ENCODE assay signal across 16 mouse cellular contexts in genomic region chr3:121418850-121419435, GRCm38 (mm10). TPM values are rescaled to one million over a fixed set of nuclear protein-coding genes. Genes with fewer than 3 reads are reported as not detected.
DNase-seq lines count a peak whose midpoint lies in the region; ATAC-seq and TF ChIP-seq lines count a peak whose summit lies in the region.
"Had no signal": no experiment of that assay in that cellular context is flagged by ENCODE, and none has a peak within 500 bp of the region (broad histone marks: within the 10 kb centered on the region; RNA-seq: fewer than 3 reads in every experiment).

No protein-coding gene starts in this region.

- no peak overlapping the region for H3K4me2 ChIP-seq in heart, embryonic 12.5 days
- no peak overlapping the region for H3K4me2 ChIP-seq in kidney, embryonic 14.5 days (replicated peaks; ENCODE audit: low read depth, low read length)
- H3K4me2 ChIP-seq in liver, embryonic 14.5 days (ENCODE audit: low read depth): no peak overlapping the region
- H3K4me2 ChIP-seq: embryonic facial prominence, embryonic 12.5 days; forebrain, embryonic 12.5 days had no signal

- 0 out of 2 replicates have a peak overlapping the region, but pooled peaks have one; percentile 5 for H3K27ac ChIP-seq in heart, embryonic 12.5 days (ENCODE audit: poor library complexity, severe bottlenecking)
- no peak overlapping the region for H3K27ac ChIP-seq in kidney, embryonic 14.5 days (ENCODE audit: low read depth, low read length)
- H3K27ac ChIP-seq in liver, embryonic 14.5 days: no peak overlapping the region
- H3K27ac ChIP-seq: embryonic facial prominence, embryonic 12.5 days; forebrain, embryonic 12.5 days; left cerebral cortex, adult 2 months had no signal

- no peaks in the 10 kb centered on the region for H3K36me3 ChIP-seq in heart, embryonic 12.5 days
- no peaks in the 10 kb centered on the region for H3K36me3 ChIP-seq in kidney, embryonic 14.5 days (ENCODE audit: control insufficient read depth, insufficient read depth, low read length)
- H3K36me3 ChIP-seq in liver, embryonic 14.5 days (replicated peaks; ENCODE audit: control insufficient read depth, insufficient read depth, low read depth): no peaks in the 10 kb centered on the region
- H3K36me3 ChIP-seq: embryonic facial prominence, embryonic 12.5 days; forebrain, embryonic 12.5 days had no signal

- ATAC-seq in heart, embryonic 12.5 days (ENCODE audit: insufficient number of reproducible peaks, low FRiP score): 0 out of 2 replicates have a peak, but pooled peaks have one; percentile 50
- 0 out of 2 replicates have a peak, but pooled peaks have one; percentile 8 for ATAC-seq in kidney, embryonic 14.5 days (ENCODE audit: low FRiP score, low TSS enrichment)
- ATAC-seq in liver, embryonic 14.5 days (ENCODE audit: insufficient read depth): peak; percentile 39; the same call in 1 of the 2 replicates
- ATAC-seq: Patski had no signal

- no peak overlapping the region for H3K4me3 ChIP-seq in heart, embryonic 12.5 days
- no peak overlapping the region for H3K4me3 ChIP-seq in kidney, embryonic 14.5 days (ENCODE audit: low read length)
- no peak overlapping the region for H3K4me3 ChIP-seq in liver, embryonic 14.5 days (ENCODE audit: insufficient read depth in 1 of 2, low read depth in 2 of 2, low read length in 2 of 2)
- H3K4me3 ChIP-seq: embryonic facial prominence, embryonic 12.5 days; forebrain, embryonic 12.5 days; gastrocnemius, adult 2 months; left cerebral cortex, adult 2 months had no signal

- TF ChIP-seq EP300 in liver, embryonic 14.5 days (IDR thresholded peaks at IDR 0.05; ENCODE audit: low read depth): no peak

- WGBS in heart, embryonic 12.5 days: 70% methylated on average over 9 of the region's 9 CpGs
- 71% methylated on average over 9 of the region's 9 CpGs for WGBS in kidney, embryonic 14.5 days
- 71% methylated on average over 9 of the region's 9 CpGs for WGBS in liver, embryonic 14.5 days (ENCODE audit: insufficient replicate concordance)

- H3K27me3 ChIP-seq in heart, embryonic 12.5 days (replicated peaks): no peaks in the 10 kb centered on the region
- H3K27me3 ChIP-seq in kidney, embryonic 14.5 days (ENCODE audit: control insufficient read depth, insufficient read depth, low read length): no peaks in the 10 kb centered on the region
- no peaks in the 10 kb centered on the region for H3K27me3 ChIP-seq in liver, embryonic 14.5 days (ENCODE audit: control insufficient read depth, insufficient read depth, low read length)
- H3K27me3 ChIP-seq: embryonic facial prominence, embryonic 12.5 days; Patski had no signal

- no peak overlapping the region for H3K9ac ChIP-seq in heart, embryonic 12.5 days
- H3K9ac ChIP-seq in kidney, embryonic 14.5 days (ENCODE audit: low read depth, low read length): no peak overlapping the region
- H3K9ac ChIP-seq in liver, embryonic 14.5 days (replicated peaks): no peak overlapping the region
- H3K9ac ChIP-seq: embryonic facial prominence, embryonic 12.5 days; forebrain, embryonic 12.5 days had no signal

- TF ChIP-seq CTCF in liver, embryonic 14.5 days (IDR thresholded peaks at IDR 0.05; ENCODE audit: low read depth): no peak

- intact Hi-C loops in heart, postnatal 36 days (cut with DNase I): no loop called here

- H3K9me3 ChIP-seq in heart, embryonic 12.5 days (replicated peaks): no peaks in the 10 kb centered on the region
- no peaks in the 10 kb centered on the region for H3K9me3 ChIP-seq in kidney, embryonic 14.5 days (ENCODE audit: control insufficient read depth, low read length)
- no peaks in the 10 kb centered on the region for H3K9me3 ChIP-seq in liver, embryonic 14.5 days (ENCODE audit: control insufficient read depth, low read length)
- H3K9me3 ChIP-seq: embryonic facial prominence, embryonic 12.5 days; forebrain, embryonic 12.5 days had no signal

- peaks cover 20% of the 10 kb centered on the region for H3K4me1 ChIP-seq in heart, embryonic 12.5 days (replicated peaks)
- 0 out of 2 replicates have a peak, but pooled peaks cover 9% of the 10 kb centered on the region for H3K4me1 ChIP-seq in kidney, embryonic 14.5 days (ENCODE audit: control insufficient read depth, insufficient read depth, low read length)
- peaks cover 0 to 5% of the 10 kb centered on the region in 2 experiments; a peak in 2 of 4 replicates for H3K4me1 ChIP-seq in liver, embryonic 14.5 days (replicated peaks; ENCODE audit: control insufficient read depth in 2 of 2, insufficient read depth in 2 of 2, low read length in 1 of 2)

- no peak for DNase-seq in heart, postnatal 36 days
- DNase-seq in kidney, postnatal 4 days: no peak
- DNase-seq in R1 (ENCODE audit: low read depth, low spot score): peak; percentile 99
- DNase-seq in liver, embryonic 14.5 days (ENCODE audit: low read depth in 3 of 3, low spot score in 3 of 3): no peak
- no peak for DNase-seq in frontal cortex, postnatal 25 days (ENCODE audit: low spot score in 2 of 2)
- DNase-seq in urinary bladder, postnatal 36 days (ENCODE audit: low spot score in 2 of 2): no peak
- DNase-seq: adrenal gland, adult 8-10 months; cerebellum, adult 9-11 months; gastrocnemius, adult 2 months; thymus, postnatal 25 days had no signal

RNA-seq across cellular contexts. Expression of gene Cnn3, which starts 7.4 kb away (rescaled TPM):
- polyA plus RNA-seq in heart, embryonic 12.5 days (2016; fragmentation: Nextera tagmentation; extraction: Ambion mirVana): 455 and 460 TPM in 2 replicates
- 10 to 100 TPM; 42.1 to 43.8 TPM for total RNA-seq in heart, postnatal 36 days (2021)
- 570 and 666 TPM in 2 replicates for polyA plus RNA-seq in kidney, embryonic 14.5 days (2014; fragmentation: Nextera tagmentation; extraction: Ambion mirVana)
- polyA plus RNA-seq in liver, embryonic 14.5 days (2012; rRNA removed): 52.9 and 62.7 TPM in 2 replicates
- 82.7 and 90.1 TPM in 2 replicates for polyA plus RNA-seq in liver, embryonic 14.5 days (2014; fragmentation: Nextera tagmentation; extraction: Ambion mirVana)
